22 mouse cellular contexts compared by ENCODE assay signal in genomic region chr4:35040306-35040705, GRCm38 (mm10).
"Had no signal": no experiment of that assay in that cellular context is flagged by ENCODE, and none has a peak within 500 bp of the region (broad histone marks: within the 10 kb centered on the region; RNA-seq: fewer than 3 reads in every experiment).

No protein-coding gene starts in this region.

- DNase-seq: layer of hippocampus, postnatal 36 days; lung, adult 18-20 months; lung, postnatal 10 days; lung, postnatal 36 days; right cerebral cortex, adult 18-20 months; right cerebral cortex, postnatal 14 days; right cerebral cortex, postnatal 4 days; thymus, adult 18-20 months; thymus, postnatal 36 days had no signal

- H3K9me3 ChIP-seq: intestine, embryonic 15.5 days; lung, embryonic 15.5 days; midbrain, embryonic 10.5 days; midbrain, embryonic 13.5 days; neural tube, embryonic 13.5 days had no signal

- H3K4me3 ChIP-seq: intestine, embryonic 15.5 days; left cerebral cortex, adult 2 months; lung, embryonic 15.5 days; megakaryocyte, embryonic 14.5 days; midbrain, embryonic 10.5 days; midbrain, embryonic 13.5 days; myocyte; neural tube, embryonic 13.5 days had no signal

- H3K36me3 ChIP-seq: intestine, embryonic 15.5 days; lung, embryonic 15.5 days; midbrain, embryonic 13.5 days; neural tube, embryonic 13.5 days had no signal

- H3K27me3 ChIP-seq: intestine, embryonic 15.5 days; lung, embryonic 15.5 days; megakaryocyte, embryonic 14.5 days; midbrain, embryonic 13.5 days; neural tube, embryonic 13.5 days had no signal

- ATAC-seq: intestine, embryonic 15.5 days; midbrain, embryonic 13.5 days; midbrain, embryonic 16.5 days had no signal

- H3K27ac ChIP-seq: intestine, embryonic 15.5 days; kidney, postnatal 0 days; left cerebral cortex, adult 2 months; liver, embryonic 14.5 days; lung, embryonic 15.5 days; midbrain, embryonic 10.5 days; midbrain, embryonic 13.5 days; neural tube, embryonic 13.5 days; stomach, postnatal 0 days had no signal

- H3K4me1 ChIP-seq: lung, embryonic 15.5 days; megakaryocyte, embryonic 14.5 days; midbrain, embryonic 10.5 days; midbrain, embryonic 13.5 days; neural tube, embryonic 13.5 days had no signal

- H3K4me2 ChIP-seq: intestine, embryonic 15.5 days; liver, embryonic 11.5 days; lung, embryonic 15.5 days; midbrain, embryonic 13.5 days; neural tube, embryonic 13.5 days had no signal

- H3K9ac ChIP-seq: intestine, embryonic 15.5 days; liver, embryonic 14.5 days; lung, embryonic 15.5 days; midbrain, embryonic 13.5 days; neural tube, embryonic 13.5 days had no signal
